Mouse (Mus musculus): ENCODE results near the gene 4933434E20Rik. TPM values are rescaled to one million over a fixed set of nuclear protein-coding genes. Genes with fewer than 3 reads are reported as not detected.

Gene 4933434E20Rik
- polyA plus RNA-seq, 1 experiment from 2014 or later, result 134 TPM

DNA sequence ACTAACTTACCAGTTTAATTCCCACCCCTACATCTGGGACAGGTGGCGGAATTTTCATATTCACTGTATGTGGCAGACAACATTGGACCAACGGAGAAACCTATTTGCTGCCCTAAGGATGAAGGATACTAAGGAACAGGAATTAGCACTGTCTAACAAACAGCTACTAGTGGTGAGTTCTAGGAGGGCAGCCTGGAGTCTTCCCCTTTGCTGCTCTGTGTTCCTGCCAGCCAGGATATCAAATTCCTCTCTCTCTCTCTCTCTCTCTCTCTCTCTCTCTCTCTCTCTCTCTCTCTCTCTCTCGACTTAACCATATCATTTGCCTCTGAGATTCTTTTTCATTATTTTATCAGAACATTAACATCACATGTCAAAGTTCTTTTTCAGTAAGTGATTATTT is 12.9 kb downstream of the 4933434E20Rik start:
- whole genome bisulfite sequencing, result 66% methylated on average over 3 of the region's 3 CpGs
- no peak for ATAC-seq (replicated peaks; ENCODE audit: insufficient number of reproducible peaks, insufficient read depth, low FRiP score, low read depth)
- H3K9ac ChIP-seq, result no peak overlapping the region
- H3K4me3 ChIP-seq, result no peak overlapping the region
- H3K27ac ChIP-seq, result no peak overlapping the region
- H3K36me3 ChIP-seq, result peaks cover 39% of the 10 kb centered on the region
- no peaks in the 10 kb centered on the region for H3K4me1 ChIP-seq (replicated peaks)
- H3K9me3 ChIP-seq (replicated peaks), result no peaks in the 10 kb centered on the region
- no peaks in the 10 kb centered on the region for H3K27me3 ChIP-seq
- H3K4me2 ChIP-seq, result no peak overlapping the region

DNA sequence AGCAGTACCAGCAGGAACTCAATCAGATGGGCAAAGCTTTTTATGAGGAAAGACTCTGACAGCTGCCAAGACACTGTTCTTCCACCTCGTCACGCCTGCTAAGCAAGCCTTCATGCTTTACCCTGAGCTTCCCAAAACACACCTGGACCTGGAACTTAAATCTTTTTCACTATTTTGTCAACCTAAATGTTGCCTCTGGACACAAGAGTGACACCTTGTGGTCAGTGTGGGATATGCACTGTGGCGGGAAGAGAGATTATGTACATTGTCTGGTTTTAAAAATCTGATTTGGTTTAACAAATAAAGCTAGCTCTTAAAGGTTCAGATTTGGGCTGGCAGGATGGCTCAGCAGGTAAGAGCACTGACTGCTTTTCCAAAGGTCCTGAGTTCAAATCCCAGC is 14.1 kb downstream of the 4933434E20Rik start:
- Histone ChIP-seq H3K27ac (no peak overlapping the region), H3K4me2 (no peak overlapping the region), H3K27me3 (no peaks in the 10 kb centered on the region), H3K4me3 (no peak overlapping the region), H3K9me3 (replicated peaks) (no peaks in the 10 kb centered on the region), H3K9ac (no peak overlapping the region), H3K36me3 (peaks cover 31% of the 10 kb centered on the region), H3K4me1 (replicated peaks) (no peaks in the 10 kb centered on the region)
- WGBS, result 53% methylated on average over 3 of the region's 3 CpGs
- ATAC-seq (replicated peaks; ENCODE audit: insufficient number of reproducible peaks, insufficient read depth, low FRiP score, low read depth), result no peak

DNA sequence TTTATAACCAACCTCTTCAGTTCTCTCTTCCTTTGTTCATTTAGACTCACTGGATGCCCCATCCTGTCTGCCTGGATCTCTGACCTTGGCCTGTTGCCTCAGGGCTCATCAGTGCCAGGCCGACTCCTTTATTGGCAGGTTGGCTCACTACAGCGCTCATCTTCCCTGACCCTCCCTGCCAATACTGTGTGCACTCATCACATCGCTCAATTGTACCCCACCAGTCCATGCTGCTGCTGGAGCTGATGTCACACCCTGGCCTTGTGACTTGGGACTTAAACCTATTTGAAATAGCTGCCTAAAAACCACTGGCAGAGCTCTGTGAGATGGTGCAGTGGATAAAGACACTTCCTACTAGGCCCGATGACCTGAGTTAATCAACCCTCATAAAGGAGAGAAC is 16.4 kb downstream of the 4933434E20Rik start:
- H3K27me3 ChIP-seq, result no peaks in the 10 kb centered on the region
- 85% methylated on average over 4 of the region's 4 CpGs for WGBS
- 0 out of 2 replicates have a peak, but pooled peaks cover 3% of the 10 kb centered on the region for H3K4me1 ChIP-seq (replicated peaks)
- H3K4me2 ChIP-seq, result no peak overlapping the region
- ATAC-seq (replicated peaks; ENCODE audit: insufficient number of reproducible peaks, insufficient read depth, low FRiP score, low read depth), result no peak
- peaks cover 8% of the 10 kb centered on the region for H3K36me3 ChIP-seq
- H3K4me3 ChIP-seq, result no peak overlapping the region
- H3K9me3 ChIP-seq (replicated peaks), result no peaks in the 10 kb centered on the region
- no peak overlapping the region for H3K9ac ChIP-seq
- H3K27ac ChIP-seq, result no peak overlapping the region

DNA sequence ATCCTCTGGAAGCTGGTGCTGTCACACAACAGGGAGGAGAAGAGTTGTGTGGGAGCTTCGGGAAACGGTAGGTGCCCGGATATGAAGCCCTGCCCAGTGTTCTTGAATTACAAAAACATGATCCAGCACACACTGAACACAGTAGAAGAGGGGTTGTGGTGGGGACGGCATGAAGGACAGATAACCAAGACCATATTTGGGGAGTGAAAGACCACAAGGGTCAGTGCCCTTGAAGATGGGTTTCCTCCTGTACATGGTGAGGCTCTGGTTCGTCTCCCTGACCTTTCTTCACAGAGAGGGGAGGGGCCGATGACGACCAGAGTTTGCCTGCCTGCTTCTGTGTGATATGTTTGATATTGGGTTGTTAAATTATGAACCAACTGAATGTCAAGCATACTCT is 18.3 kb downstream of the 4933434E20Rik start:
- Histone ChIP-seq H3K9ac (no peak overlapping the region), H3K36me3 (no peaks in the 10 kb centered on the region), H3K4me1 (replicated peaks) (0 out of 2 replicates have a peak, but pooled peaks cover 3% of the 10 kb centered on the region), H3K27ac (no peak overlapping the region), H3K9me3 (replicated peaks) (no peaks in the 10 kb centered on the region), H3K27me3 (no peaks in the 10 kb centered on the region), H3K4me2 (no peak overlapping the region), H3K4me3 (no peak overlapping the region)
- ATAC-seq (replicated peaks; ENCODE audit: insufficient number of reproducible peaks, insufficient read depth, low FRiP score, low read depth), result no peak
- WGBS, result 60% methylated on average over 7 of the region's 7 CpGs

DNA sequence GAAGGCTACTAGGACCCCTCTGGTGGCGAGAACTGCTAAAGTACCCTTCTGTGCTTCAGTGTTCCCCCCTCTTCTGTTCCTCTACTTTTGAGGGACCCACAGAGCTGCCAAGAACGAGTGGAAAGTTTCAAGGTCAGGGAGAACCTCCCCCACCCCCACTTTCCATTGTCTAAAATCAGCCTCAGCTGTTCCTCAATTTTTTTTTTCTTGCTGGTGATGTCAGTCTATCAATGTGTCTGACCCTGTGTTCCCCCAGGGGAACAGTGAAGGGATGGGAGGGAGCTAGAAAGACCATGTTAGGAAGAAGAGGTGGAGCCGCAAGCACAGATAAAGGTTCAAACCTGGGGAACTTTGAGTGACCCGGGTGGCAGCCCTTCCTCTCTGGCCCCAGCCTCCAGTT is 20.9 kb downstream of the 4933434E20Rik start, which contains the start of gene Tpm3:
TSS of gene Tpm3 (plus strand) at position 356 of the 400 bp plus-strand sequence.
- ATAC-seq (replicated peaks; ENCODE audit: insufficient number of reproducible peaks, insufficient read depth, low FRiP score, low read depth), result no peak
- Histone ChIP-seq H3K4me2 (no peak within 1 kb of the TSS), H3K27me3 (no peaks in the 10 kb centered on the region), H3K27ac (no peak within 1 kb of the TSS), H3K9me3 (replicated peaks) (no peaks in the 10 kb centered on the region), H3K9ac (no peak within 1 kb of the TSS), H3K36me3 (no peaks in the 10 kb centered on the region), H3K4me3 (no peak within 1 kb of the TSS), H3K4me1 (replicated peaks) (peaks cover 9% of the 10 kb centered on the region)
- 50% methylated on average over 4 of the region's 4 CpGs for WGBS

DNA sequence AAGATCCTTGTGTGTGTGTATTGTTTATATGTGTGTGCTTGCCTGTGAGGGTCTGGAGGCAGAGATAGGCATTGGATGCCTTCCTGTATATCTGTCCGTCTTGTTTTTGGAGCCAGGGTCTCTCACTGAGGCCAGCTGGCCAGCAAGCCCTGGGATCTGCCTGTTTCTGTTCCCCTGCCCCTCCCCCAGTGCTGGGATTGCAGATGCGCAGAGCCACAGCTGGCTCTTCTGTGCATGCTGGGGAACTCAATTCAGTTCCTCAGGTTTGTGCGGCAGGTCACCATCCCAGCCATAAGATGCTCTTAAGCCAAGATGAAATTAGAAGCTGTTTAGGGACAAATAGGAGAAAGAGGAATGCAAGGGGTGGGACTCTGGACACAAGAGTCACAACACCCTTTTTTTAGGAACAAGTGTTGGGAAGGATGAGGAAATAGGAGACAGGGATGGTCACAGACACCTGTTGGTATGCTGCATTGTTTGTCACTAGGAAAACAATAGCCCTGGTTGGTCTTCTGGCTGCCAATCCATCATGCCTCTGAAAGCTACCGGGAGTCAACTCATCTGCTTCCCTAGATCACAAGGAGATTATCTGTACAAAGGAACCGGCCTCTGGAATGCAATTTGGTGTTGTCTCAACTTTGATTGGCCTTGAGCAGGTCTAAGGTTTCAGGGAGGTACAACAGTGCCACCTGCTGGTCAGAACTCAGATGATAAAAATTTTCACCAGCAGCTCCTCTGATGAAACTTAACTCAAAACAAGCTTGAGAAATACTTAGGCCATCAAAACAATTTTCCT is 25.7 kb downstream of the 4933434E20Rik start:
- H3K36me3 ChIP-seq, result no peaks in the 10 kb centered on the region
- ATAC-seq (replicated peaks; ENCODE audit: insufficient number of reproducible peaks, insufficient read depth, low FRiP score, low read depth), result no peak
- peaks cover 27% of the 10 kb centered on the region for H3K4me1 ChIP-seq (replicated peaks)
- H3K4me3 ChIP-seq, result 0 out of 2 replicates have a peak overlapping the region, but pooled peaks have one; percentile 2
- H3K9ac ChIP-seq, result no peak overlapping the region
- peak overlapping the region; percentile 36 for H3K4me2 ChIP-seq
- WGBS, result 14% methylated on average over 5 of the region's 5 CpGs
- H3K27me3 ChIP-seq, result no peaks in the 10 kb centered on the region
- no peak overlapping the region; the same call in 1 of the 2 replicates for H3K27ac ChIP-seq
- H3K9me3 ChIP-seq (replicated peaks), result no peaks in the 10 kb centered on the region

DNA sequence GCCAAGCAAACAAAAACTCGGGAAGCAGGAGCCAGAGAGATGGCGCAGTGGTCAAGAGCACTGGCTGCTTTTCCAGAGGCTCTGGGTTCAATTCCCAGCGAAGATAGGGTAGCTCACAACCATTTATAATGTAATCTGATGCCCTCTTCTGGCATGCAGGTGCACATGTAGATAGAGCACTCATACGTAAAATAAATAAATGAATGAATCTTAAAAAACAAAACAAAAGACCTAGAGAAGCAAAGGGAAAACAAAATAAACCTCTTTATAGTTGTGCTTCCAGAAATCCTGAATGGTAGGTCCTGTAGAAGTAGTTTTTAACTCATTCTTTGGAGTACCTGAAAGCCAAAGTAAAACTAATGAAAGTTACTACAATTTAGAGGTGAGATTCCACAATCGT is 26.8 kb downstream of the 4933434E20Rik start:
- no peak overlapping the region; the same call in 1 of the 2 replicates for H3K27ac ChIP-seq
- H3K4me1 ChIP-seq (replicated peaks), result peaks cover 37% of the 10 kb centered on the region
- H3K36me3 ChIP-seq, result no peaks in the 10 kb centered on the region
- H3K9me3 ChIP-seq (replicated peaks), result no peaks in the 10 kb centered on the region
- H3K27me3 ChIP-seq, result no peaks in the 10 kb centered on the region
- no peak overlapping the region for H3K4me2 ChIP-seq
- 48% methylated on average over 5 of the region's 5 CpGs for WGBS
- H3K9ac ChIP-seq, result no peak overlapping the region
- H3K4me3 ChIP-seq, result no peak overlapping the region
- no peak for ATAC-seq (replicated peaks; ENCODE audit: insufficient number of reproducible peaks, insufficient read depth, low FRiP score, low read depth)

DNA sequence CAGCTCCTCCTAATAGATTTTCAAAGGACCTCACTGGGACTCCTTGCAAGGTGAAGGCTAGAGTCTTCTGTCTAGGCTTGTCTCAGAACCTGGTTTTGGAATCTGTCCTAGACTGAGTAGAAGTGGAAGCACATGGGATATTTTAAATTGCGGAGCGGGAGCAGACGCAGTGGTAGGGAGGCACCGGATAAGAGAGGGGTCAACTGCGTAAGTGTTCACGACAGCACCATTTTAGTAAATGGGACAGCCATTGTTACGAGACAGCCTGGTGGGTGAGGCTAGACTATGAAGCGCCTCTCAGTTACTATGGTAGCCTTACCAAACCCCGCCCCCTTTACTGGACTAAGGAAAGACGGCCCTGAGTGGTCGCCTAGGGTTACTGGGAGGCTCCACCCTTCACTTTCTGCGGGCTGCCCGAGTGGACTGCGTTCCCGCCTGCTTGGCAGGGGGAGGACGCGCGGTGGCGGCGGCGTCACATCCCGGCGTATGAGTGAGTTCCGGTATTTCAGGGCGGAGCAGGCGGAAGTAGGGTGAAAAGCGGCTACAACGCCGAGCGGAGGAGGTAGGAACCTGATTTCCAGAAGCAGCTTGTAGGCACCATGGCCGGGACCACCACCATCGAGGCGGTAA is 27.8 kb downstream of the 4933434E20Rik start:
- Histone ChIP-seq H3K4me3 (peak overlapping the region; percentile 78), H3K27ac (peak overlapping the region; percentile 98), H3K27me3 (no peaks in the 10 kb centered on the region), H3K9ac (peak overlapping the region; percentile 85), H3K9me3 (replicated peaks) (no peaks in the 10 kb centered on the region), H3K4me2 (peak overlapping the region; percentile 86), H3K4me1 (replicated peaks) (peaks cover 48% of the 10 kb centered on the region), H3K36me3 (no peaks in the 10 kb centered on the region)
- peak; percentile 94 for ATAC-seq (replicated peaks; ENCODE audit: insufficient number of reproducible peaks, insufficient read depth, low FRiP score, low read depth)
- WGBS, result 1% methylated on average over 33 of the region's 33 CpGs

DNA sequence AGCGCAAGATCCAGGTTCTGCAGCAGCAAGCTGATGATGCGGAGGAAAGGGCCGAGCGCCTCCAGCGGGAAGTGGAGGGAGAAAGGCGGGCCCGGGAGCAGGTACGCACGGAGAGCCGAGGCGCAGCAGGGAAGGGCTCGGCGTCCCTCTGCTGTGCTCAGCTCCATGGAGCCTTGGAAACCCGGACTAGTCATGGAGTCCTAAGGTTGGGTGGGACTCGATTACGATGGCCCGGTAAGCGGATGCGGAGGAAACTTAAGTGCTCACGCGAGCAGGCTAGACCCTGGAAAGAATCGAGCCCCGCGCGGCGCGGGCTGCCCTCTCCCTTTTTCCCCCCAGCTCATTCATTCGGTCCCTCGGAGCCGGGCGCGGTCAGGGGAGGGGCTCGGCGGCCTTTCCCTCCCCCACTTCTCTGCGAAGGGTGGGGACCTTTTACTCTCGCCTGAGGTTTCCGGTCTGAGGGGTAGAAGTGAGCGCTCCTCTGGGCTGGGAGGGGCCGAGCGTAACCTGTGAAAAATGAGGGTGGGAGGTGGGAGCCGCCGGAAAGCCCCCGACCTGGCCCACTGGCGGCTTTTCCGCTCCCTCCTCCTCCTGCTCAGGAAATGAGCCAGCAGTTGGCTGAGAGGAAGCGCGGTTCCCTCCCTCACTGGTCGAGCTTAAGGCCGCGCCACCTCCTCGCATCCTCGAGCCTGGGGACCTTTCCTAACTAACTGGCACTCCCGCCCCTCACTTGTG is 28.5 kb downstream of the 4933434E20Rik start:
- Histone ChIP-seq H3K27me3 (no peaks in the 10 kb centered on the region), H3K36me3 (no peaks in the 10 kb centered on the region), H3K9me3 (replicated peaks) (no peaks in the 10 kb centered on the region), H3K4me1 (replicated peaks) (peaks cover 54% of the 10 kb centered on the region), H3K9ac (peak overlapping the region; percentile 85), H3K4me3 (peak overlapping the region; percentile 78), H3K4me2 (peak overlapping the region; percentile 86), H3K27ac (peak overlapping the region; percentile 98)
- under 1% methylated on average over 52 of the region's 53 CpGs for WGBS
- peak; percentile 57 for ATAC-seq (replicated peaks; ENCODE audit: insufficient number of reproducible peaks, insufficient read depth, low FRiP score, low read depth)

DNA sequence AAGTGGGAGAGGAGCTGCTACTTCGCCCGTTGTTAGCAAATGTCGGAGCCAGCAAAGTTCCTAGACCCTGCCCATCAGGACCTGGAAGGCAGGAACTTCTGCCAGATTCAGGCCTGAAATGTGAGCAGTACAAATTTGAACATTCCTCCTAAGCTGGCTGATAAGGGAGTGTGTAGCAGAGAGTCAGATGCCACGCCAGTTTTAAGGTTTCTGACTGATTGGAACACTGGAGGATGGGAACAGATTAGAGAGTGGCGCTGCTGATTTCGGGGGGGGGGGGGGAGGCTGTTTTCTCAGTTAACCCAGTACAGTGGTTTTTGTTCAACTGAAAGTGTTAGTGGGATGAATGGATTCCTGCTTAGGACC is 29.0 kb downstream of the 4933434E20Rik start:
- Histone ChIP-seq H3K9me3 (replicated peaks) (no peaks in the 10 kb centered on the region), H3K4me3 (peak overlapping the region; percentile 78), H3K27me3 (no peaks in the 10 kb centered on the region), H3K36me3 (no peaks in the 10 kb centered on the region), H3K9ac (peak overlapping the region; percentile 85), H3K27ac (peak overlapping the region; percentile 98), H3K4me1 (replicated peaks) (peaks cover 60% of the 10 kb centered on the region), H3K4me2 (peak overlapping the region; percentile 86)
- no peak for ATAC-seq (replicated peaks; ENCODE audit: insufficient number of reproducible peaks, insufficient read depth, low FRiP score, low read depth)
- WGBS, result 0% methylated on average over 6 of the region's 6 CpGs
